8 mouse cellular contexts compared by ENCODE assay signal in genomic region chr1:180215044-180215443, GRCm38 (mm10). TPM values are rescaled to one million over a fixed set of nuclear protein-coding genes. Genes with fewer than 3 reads are reported as not detected.
DNase-seq lines count a peak whose midpoint lies in the region; ATAC-seq and TF ChIP-seq lines count a peak whose summit lies in the region.

No protein-coding gene starts in this region.

- no peak overlapping the region for H3K27ac ChIP-seq in ES-Bruce4 (ENCODE audit: insufficient read depth, low read length)
- no peak overlapping the region for H3K27ac ChIP-seq in olfactory bulb, adult 2 months (ENCODE audit: insufficient read depth, low read depth, low read length)

- DNase-seq in brain, embryonic 14.5 days (ENCODE audit: low read depth): peak; percentile 78
- peak; percentile 74 to 81 for DNase-seq in heart, postnatal 14 days
- peak; percentile 78 to 79 for DNase-seq in kidney, postnatal 4 days
- peak; percentile 69 for DNase-seq in lung, adult 2 months
- DNase-seq in thymus, postnatal 14 days: peak; percentile 72

- H3K4me1 ChIP-seq in ES-Bruce4 (ENCODE audit: control insufficient read depth, insufficient read depth, low read length): peaks cover 5% of the 10 kb centered on the region
- no peaks in the 10 kb centered on the region for H3K4me1 ChIP-seq in lung, adult 2 months (ENCODE audit: control insufficient read depth, insufficient read depth, low read length)
- H3K4me1 ChIP-seq in olfactory bulb, adult 2 months (ENCODE audit: control insufficient read depth, insufficient read depth, low read length): no peaks in the 10 kb centered on the region

- intact Hi-C loops in heart, postnatal 14 days (cut with DNase I): loop anchor here (1.0 kb wide), 1 partner anchor 40 kb away; no protein-coding TSS in a partner anchor

- peak; percentile 92 for ATAC-seq in erythroid progenitor cell, adult 5-6 weeks (replicated peaks; ENCODE audit: low FRiP score, poor library complexity, severe bottlenecking)

- H3K36me3 ChIP-seq in ES-Bruce4 (ENCODE audit: control insufficient read depth, insufficient read depth, low read length, poor library complexity, severe bottlenecking): no peaks in the 10 kb centered on the region

- H3K4me3 ChIP-seq in ES-Bruce4 (ENCODE audit: low read depth, low read length): 0 out of 2 replicates have a peak overlapping the region, but pooled peaks have one; percentile 12
- H3K4me3 ChIP-seq in lung, adult 2 months (replicated peaks; ENCODE audit: extremely low read depth, low read depth, low read length): no peak overlapping the region
- H3K4me3 ChIP-seq in olfactory bulb, adult 2 months (ENCODE audit: insufficient read depth, low read depth, low read length): no peak overlapping the region

- no peaks in the 10 kb centered on the region for H3K9me3 ChIP-seq in ES-Bruce4 (replicated peaks; ENCODE audit: control insufficient read depth, insufficient read depth, low read length, poor library complexity, severe bottlenecking)

- TF ChIP-seq EP300 in ES-Bruce4 (IDR thresholded peaks at IDR 0.05; ENCODE audit: insufficient read depth, low read depth, low read length): 0 out of 2 replicates have a peak, but pooled peaks have one; percentile 65

- no peak for TF ChIP-seq POLR2A in ES-Bruce4 (IDR thresholded peaks at IDR 0.05; ENCODE audit: insufficient read depth, low read length)
- no peak for TF ChIP-seq POLR2A in brain, embryonic 14.5 days (IDR thresholded peaks at IDR 0.05; ENCODE audit: borderline replicate concordance, extremely low read depth, insufficient read depth, insufficient read length, poor library complexity, severe bottlenecking)
- no peak for TF ChIP-seq POLR2A in lung, adult 2 months (IDR thresholded peaks at IDR 0.05; ENCODE audit: borderline replicate concordance, extremely low read depth, low read depth, low read length)
- TF ChIP-seq POLR2A in olfactory bulb, adult 2 months (IDR thresholded peaks at IDR 0.05; ENCODE audit: insufficient read depth, low read depth, low read length): no peak

- no peak overlapping the region for H3K9ac ChIP-seq in ES-Bruce4 (ENCODE audit: low read depth, poor library complexity, severe bottlenecking)

- peak; percentile 98 for TF ChIP-seq CTCF in ES-Bruce4 (IDR thresholded peaks at IDR 0.05; ENCODE audit: low read depth, low read length)
- peak; percentile 96 for TF ChIP-seq CTCF in brain, embryonic 14.5 days (IDR thresholded peaks at IDR 0.05; ENCODE audit: borderline replicate concordance, extremely low read depth, insufficient read depth, insufficient read length)
- TF ChIP-seq CTCF in lung, adult 2 months (IDR thresholded peaks at IDR 0.05; ENCODE audit: insufficient read depth, low read length): peak; percentile 98
- TF ChIP-seq CTCF in olfactory bulb, adult 2 months (IDR thresholded peaks at IDR 0.05; ENCODE audit: insufficient read depth, low read depth, low read length): peak; percentile 88

- WGBS in lung, adult 2 months: 19% methylated on average over 4 of the region's 4 CpGs
- WGBS in olfactory bulb, adult 2 months: 16% methylated on average over 4 of the region's 4 CpGs

- no peaks in the 10 kb centered on the region for H3K27me3 ChIP-seq in ES-Bruce4 (ENCODE audit: control insufficient read depth, insufficient read depth, low read length, poor library complexity, severe bottlenecking)

RNA-seq across cellular contexts. Expression of gene Coq8a, which starts 15.6 kb away (rescaled TPM):
- 6.8 and 6.9 TPM in 2 replicates for polyA plus RNA-seq in ES-Bruce4 (2011; ENCODE audit: insufficient read depth, insufficient read length, low read depth, missing spikeins)
- polyA plus RNA-seq in brain, embryonic 14.5 days (2012; rRNA removed): 2.9 and 3.2 TPM in 2 replicates
- 1.7 TPM in 1 of 2 replicates, not detected in the other for total RNA-seq in erythroid progenitor cell, adult 5-6 weeks (2015; ENCODE audit: low replicate concordance)
- 0.90 TPM in 1 of 2 replicates, not detected in the other for total RNA-seq in erythroid progenitor cell, adult 5-6 weeks (2017; ENCODE audit: low replicate concordance)
- total RNA-seq in heart, postnatal 14 days (2021): 100 to 1,000 TPM; 741 to 790 TPM
- polyA plus RNA-seq in lung, adult 2 months (2012; rRNA removed): 11.1 and 37.6 TPM in 2 replicates
- polyA plus RNA-seq in olfactory bulb, adult 2 months (2012; ENCODE audit: insufficient read depth, insufficient read length, low replicate concordance, missing spikeins): not detected in 2 replicates

RNA-seq across cellular contexts. Expression of gene Psen2, which starts 48.2 kb away (rescaled TPM):
- 11.7 and 13.7 TPM in 2 replicates for polyA plus RNA-seq in ES-Bruce4 (2011; ENCODE audit: insufficient read depth, insufficient read length, low read depth, missing spikeins)
- 17.9 and 19.6 TPM in 2 replicates for polyA plus RNA-seq in brain, embryonic 14.5 days (2012; rRNA removed)
- total RNA-seq in erythroid progenitor cell, adult 5-6 weeks (2015; ENCODE audit: low replicate concordance): 4.2 and 12.6 TPM in 2 replicates
- total RNA-seq in erythroid progenitor cell, adult 5-6 weeks (2017; ENCODE audit: low replicate concordance): 5.9 and 7.3 TPM in 2 replicates
- total RNA-seq in heart, postnatal 14 days (2021): 10 to 100 TPM; 12.0 to 13.0 TPM
- 70.0 and 74.4 TPM in 2 replicates for polyA plus RNA-seq in lung, adult 2 months (2012; rRNA removed)
- polyA plus RNA-seq in olfactory bulb, adult 2 months (2012; ENCODE audit: insufficient read depth, insufficient read length, low replicate concordance, missing spikeins): not detected in 2 replicates

Comparison
In these comparisons a context has a peak if more than half of its experiments do, and no peak if none do; other contexts are left out.
1. RNA of gene Psen2, which starts 48.2 kb away (polyA plus RNA-seq): 70.0 to 74.4 TPM in lung, adult 2 months, 17.9 to 19.6 TPM in brain, embryonic 14.5 days and 11.7 to 13.7 TPM in ES-Bruce4; not detected in olfactory bulb, adult 2 months; every median in the first group is over 10 times any median in the second.
2. Peak in every context shown above with its lines, with median percentiles within 50 percentile points of each other: CTCF ChIP-seq and DNase-seq.